Mouse (Mus musculus) adipose tissue, adult 10 weeks (tissue): ENCODE results near the gene Pxk. TPM values are rescaled to one million over a fixed set of nuclear protein-coding genes. Genes with fewer than 3 reads are reported as not detected.

Source experiments
- polyA plus RNA-seq: library from polyadenylated mRNA; stranded (reverse); fragments of 350-450 nt; fragmentation: Illumina TruSeq; extraction: RNeasy Lipid Tissue Mini Kit (QIAGEN cat#74804); gene quantifications from one replicate; pipeline ENCODE4 v1.2.3, GENCODE M21; 2014; ENCODE audit warnings: low read depth, low replicate concordance

The Pxk gene
- polyA plus RNA-seq, result 31.4 TPM

GRCm38 (mm10) chr14:8097978-8098686, at the start of gene Pxk:
Pxk (plus strand) TSS chr14:8098211.

GRCm38 (mm10) chr14:8080165-8080679, 17.8 kb upstream of the Pxk start, which contains the start of gene Rpp14:
Rpp14 (plus strand) TSS chr14:8080367.

GRCm38 (mm10) chr14:8172507-8173410, 74.7 kb downstream of the Pxk start, which contains the start of gene Pdhb:
Pdhb (minus strand) TSS chr14:8173025.

GRCm38 (mm10) chr14:8213803-8214224, 115.8 kb downstream of the Pxk start, which contains the start of gene Kctd6:
Kctd6 (plus strand) TSS chr14:8214140.

Other genes with a start within 250 kb of the Pxk start
- not detected for gene Gm45521, start 140.9 kb upstream of the Pxk start, polyA plus RNA-seq
- gene Dnase1l3, start 103.6 kb upstream of the Pxk start, polyA plus RNA-seq, result 0.57 TPM
- gene Abhd6, start 95.3 kb upstream of the Pxk start, polyA plus RNA-seq, result 12.5 TPM
- 23.9 TPM for gene Rpp14, start 17.8 kb upstream of the Pxk start, polyA plus RNA-seq
- gene Pdhb, start 74.8 kb downstream of the Pxk start, polyA plus RNA-seq, result 123 TPM
- 16.3 TPM for gene Kctd6, start 115.9 kb downstream of the Pxk start, polyA plus RNA-seq
- gene Acox2, start 161.1 kb downstream of the Pxk start, polyA plus RNA-seq, result 0.63 TPM
- gene Fam107a, start 219.8 kb downstream of the Pxk start, polyA plus RNA-seq, result 6.8 TPM